Mouse (Mus musculus) layer of hippocampus, adult 2 months (tissue): ENCODE results near the gene Ranbp9. TPM values are rescaled to one million over a fixed set of nuclear protein-coding genes. Genes with fewer than 3 reads are reported as not detected.

Experiments
- DNase-seq, 2 experiments: peaks; one replicate each; pipeline ENCODE4 v3.0.0; 2022; ENCODE audit warnings: low spot score in 2 of 2
- H3K27ac ChIP-seq: fragments of 200-600 bp; 2 replicates; pipeline ENCODE4 v1.8.1; 2022
- H3K4me3 ChIP-seq: fragments of 200-600 bp; 2 replicates; pipeline ENCODE4 v1.8.1; 2022; ENCODE audit warnings: mild to moderate bottlenecking
- CTCF ChIP-seq: fragments of 200-600 bp; conservative IDR thresholded peaks from 2 replicates; pipeline ENCODE4 v1.8.1; 2022; ENCODE audit warnings: antibody characterized with exemption, mild to moderate bottlenecking, moderate library complexity
- total RNA-seq, 2 experiments: library from RNA; stranded (reverse); gene quantifications; 2 replicates each; pipeline ENCODE4 v1.2.3; 2021

Ranbp9 gene
- total RNA-seq, 2 experiments from 2014 or later = 82.5 to 85.2 TPM

- H3K4me3 ChIP-seq = no peak overlapping the region
- no peak for DNase-seq
- TF ChIP-seq CTCF = no peak
- no peak overlapping the region for H3K27ac ChIP-seq
These were observed 65.8 kb downstream of the Ranbp9 start for GRCm38 (mm10) chr13:43415249-43415648.

- H3K4me3 ChIP-seq = no peak overlapping the region
- no peak for DNase-seq
- no peak overlapping the region for H3K27ac ChIP-seq
- no peak for TF ChIP-seq CTCF
These were observed 67.5 kb downstream of the Ranbp9 start for GRCm38 (mm10) chr13:43413611-43414010.

- Histone ChIP-seq H3K27ac (peak overlapping the region; percentile 54; the same call in 1 of the 2 replicates), H3K4me3 (no peak overlapping the region)
- DNase-seq = peak in 1 of 2 experiments; percentile 32
- no peak for TF ChIP-seq CTCF
These were observed 68.8 kb downstream of the Ranbp9 start for GRCm38 (mm10) chr13:43412311-43412710.

GRCm38 (mm10) chr13:43399576-43399975, 81.5 kb downstream of the Ranbp9 start:
- peak overlapping the region; percentile 23; the same call in 1 of the 2 replicates for H3K27ac ChIP-seq
- peak overlapping the region; percentile 98 for H3K4me3 ChIP-seq
- TF ChIP-seq CTCF = no peak
- no peak for DNase-seq

GRCm38 (mm10) chr13:43398297-43399080, 82.6 kb downstream of the Ranbp9 start, which contains the start of gene Nol7:
TSS of gene Nol7 (plus strand) at chr13:43398390.
- TF ChIP-seq CTCF = peak; percentile 74

GRCm38 (mm10) chr13:43397700-43398296, 83.3 kb downstream of the Ranbp9 start:
- no peak for DNase-seq
- H3K4me3 ChIP-seq = peak overlapping the region; percentile 98
- no peak for TF ChIP-seq CTCF
- H3K27ac ChIP-seq = peak overlapping the region; percentile 43; the same call in 1 of the 2 replicates

More at GRCm38 (mm10) chr13:43398297-43399080, 82.6 kb downstream of the Ranbp9 start, which contains the start of gene Nol7:
- DNase-seq = peak; percentile 92 to 96
- H3K27ac ChIP-seq = peak within 1 kb of the TSS; percentile 99
- peak within 1 kb of the TSS; percentile 98 for H3K4me3 ChIP-seq

GRCm38 (mm10) chr13:43385321-43385720, 95.8 kb downstream of the Ranbp9 start:
- no peak for TF ChIP-seq CTCF
- Histone ChIP-seq H3K27ac (no peak overlapping the region), H3K4me3 (no peak overlapping the region)
- DNase-seq = no peak

GRCm38 (mm10) chr13:43379989-43380388, 101.1 kb downstream of the Ranbp9 start:
- TF ChIP-seq CTCF = no peak
- DNase-seq = no peak

GRCm38 (mm10) chr13:43374918-43375432, 106.1 kb downstream of the Ranbp9 start:
- H3K27ac ChIP-seq = no peak overlapping the region
- H3K4me3 ChIP-seq = no peak overlapping the region
- no peak for TF ChIP-seq CTCF
- DNase-seq = no peak

More at GRCm38 (mm10) chr13:43379989-43380388, 101.1 kb downstream of the Ranbp9 start:
- Histone ChIP-seq H3K4me3 (no peak overlapping the region), H3K27ac (no peak overlapping the region)

- no peak for DNase-seq
- H3K27ac ChIP-seq = no peak overlapping the region
- H3K4me3 ChIP-seq = no peak overlapping the region
- TF ChIP-seq CTCF = no peak
These were observed 106.9 kb downstream of the Ranbp9 start for GRCm38 (mm10) chr13:43374205-43374604.

- peak; percentile 43 for TF ChIP-seq CTCF
- Histone ChIP-seq H3K27ac (no peak overlapping the region), H3K4me3 (no peak overlapping the region)
- no peak for DNase-seq
These were observed 108.2 kb downstream of the Ranbp9 start for GRCm38 (mm10) chr13:43372892-43373291.

GRCm38 (mm10) chr13:43370063-43370462, 111.0 kb downstream of the Ranbp9 start:
- no peak overlapping the region for H3K27ac ChIP-seq
- no peak overlapping the region for H3K4me3 ChIP-seq
- no peak for TF ChIP-seq CTCF
- no peak for DNase-seq

GRCm38 (mm10) chr13:43365825-43366184, 115.3 kb downstream of the Ranbp9 start:
- H3K4me3 ChIP-seq = peak overlapping the region; percentile 73
- no peak for DNase-seq
- no peak for TF ChIP-seq CTCF
- peak overlapping the region; percentile 84 for H3K27ac ChIP-seq
